Mouse (Mus musculus): ENCODE data around the gene Rhobtb3. TPM values are rescaled to one million over a fixed set of nuclear protein-coding genes. Genes with fewer than 3 reads are reported as not detected.
A peak's percentile ranks its signal among the peaks of the same experiment; 100 is the strongest.

Gene Rhobtb3
- polyA plus RNA-seq, 1 experiment, result 0.61 TPM

DNA sequence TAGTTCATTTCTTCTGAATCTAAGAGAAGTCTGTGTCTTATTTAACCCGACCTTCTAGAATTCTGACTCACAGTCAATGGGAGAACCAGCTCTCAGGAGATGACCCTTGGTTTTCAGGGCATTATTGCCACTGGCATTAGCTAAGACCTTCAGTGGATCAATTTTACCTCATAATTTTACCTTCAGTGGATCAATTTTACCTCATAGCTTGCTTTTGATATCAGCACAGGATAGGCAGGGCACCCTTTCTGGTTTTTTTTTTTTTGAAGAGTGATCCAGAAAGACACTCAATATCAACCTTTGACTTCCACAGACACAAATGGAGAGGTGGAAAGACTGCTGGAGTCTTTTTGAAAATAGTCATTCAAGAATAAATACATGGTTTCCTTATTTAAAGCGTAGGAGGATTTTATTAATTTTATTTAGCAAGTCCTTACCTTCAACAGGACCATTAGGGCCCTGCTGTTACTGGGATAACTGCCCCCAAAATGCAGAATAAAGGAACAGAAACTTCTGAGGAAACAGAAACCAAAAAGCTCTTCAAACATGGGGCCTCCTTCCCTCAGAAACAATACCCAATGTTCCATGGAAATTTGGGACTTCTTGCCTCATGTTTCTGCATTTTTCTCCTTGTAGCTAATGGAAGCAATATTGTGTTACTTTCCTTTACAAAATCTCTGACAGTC is 98.7 kb downstream of the Rhobtb3 start:
- WGBS, result 85% methylated on average over 2 of the region's 2 CpGs
- H3K27ac ChIP-seq (ENCODE audit: control insufficient read depth, insufficient read depth, low read length), result no peak overlapping the region

DNA sequence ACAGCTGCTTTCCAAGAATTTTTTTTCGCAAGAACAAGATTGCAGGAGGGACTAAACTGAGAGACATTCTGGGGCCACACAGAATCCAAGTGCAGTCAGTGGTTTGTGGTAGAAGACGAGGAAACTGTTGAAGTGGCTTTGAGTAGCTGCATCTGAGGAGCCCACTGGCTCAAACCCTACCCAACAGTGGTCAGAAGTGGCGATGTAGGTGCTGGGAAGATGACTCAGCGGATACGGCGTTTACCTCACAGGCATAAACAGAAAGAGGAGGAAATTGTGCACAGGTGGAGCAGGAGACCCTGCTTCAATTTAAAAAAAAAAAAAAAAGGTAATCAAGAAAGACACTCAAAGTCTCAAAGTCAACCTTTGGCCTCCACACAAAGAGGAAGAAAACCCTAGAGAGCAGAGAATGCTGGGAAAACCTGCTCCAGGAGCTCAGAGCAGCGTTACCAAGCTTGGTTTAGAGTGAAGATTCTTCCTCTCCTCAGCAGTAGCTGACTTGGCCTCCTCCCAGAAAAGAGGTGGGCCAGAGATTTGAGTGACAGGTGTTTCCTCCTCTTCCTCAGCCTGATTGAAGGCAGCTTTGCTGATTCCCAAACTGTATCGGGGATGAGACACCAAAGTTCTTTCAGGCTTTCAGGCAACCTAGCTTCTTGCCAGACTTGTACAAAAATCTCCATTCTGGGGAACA is 99.6 kb downstream of the Rhobtb3 start:
- Histone ChIP-seq H3K4me3 (ENCODE audit: control insufficient read depth, insufficient read depth, low read length) (no peak overlapping the region), H3K27me3 (ENCODE audit: control insufficient read depth, insufficient read depth, low read length) (no peaks in the 10 kb centered on the region), H3K27ac (ENCODE audit: control insufficient read depth, insufficient read depth, low read length) (peak overlapping the region; percentile 11; the same call in 1 of the 2 replicates), H3K36me3 (ENCODE audit: control insufficient read depth, insufficient read depth, low read length) (no peaks in the 10 kb centered on the region), H3K4me1 (replicated peaks; ENCODE audit: control insufficient read depth, insufficient read depth, low read length) (peaks cover 19% of the 10 kb centered on the region)
- TF ChIP-seq POLR2A (IDR thresholded peaks at IDR 0.05; ENCODE audit: control insufficient read depth, extremely low read depth, insufficient read depth, low read length, poor library complexity) (no peak), CTCF (IDR thresholded peaks at IDR 0.05; ENCODE audit: borderline replicate concordance, control insufficient read depth, extremely low read depth, insufficient read depth, low read length, poor library complexity) (no peak)
- no peak for DNase-seq
- WGBS, result 11% methylated on average over 8 of the region's 8 CpGs

More for the DNA sequence above, 98.7 kb downstream of the Rhobtb3 start:
- DNase-seq, result no peak
- no peak overlapping the region for H3K4me3 ChIP-seq (ENCODE audit: control insufficient read depth, insufficient read depth, low read length)
- H3K36me3 ChIP-seq (ENCODE audit: control insufficient read depth, insufficient read depth, low read length), result no peaks in the 10 kb centered on the region
- H3K27me3 ChIP-seq (ENCODE audit: control insufficient read depth, insufficient read depth, low read length), result no peaks in the 10 kb centered on the region
- H3K4me1 ChIP-seq (replicated peaks; ENCODE audit: control insufficient read depth, insufficient read depth, low read length), result peaks cover 18% of the 10 kb centered on the region
- TF ChIP-seq POLR2A (IDR thresholded peaks at IDR 0.05; ENCODE audit: control insufficient read depth, extremely low read depth, insufficient read depth, low read length, poor library complexity), result no peak
- no peak for TF ChIP-seq CTCF (IDR thresholded peaks at IDR 0.05; ENCODE audit: borderline replicate concordance, control insufficient read depth, extremely low read depth, insufficient read depth, low read length, poor library complexity)

DNA sequence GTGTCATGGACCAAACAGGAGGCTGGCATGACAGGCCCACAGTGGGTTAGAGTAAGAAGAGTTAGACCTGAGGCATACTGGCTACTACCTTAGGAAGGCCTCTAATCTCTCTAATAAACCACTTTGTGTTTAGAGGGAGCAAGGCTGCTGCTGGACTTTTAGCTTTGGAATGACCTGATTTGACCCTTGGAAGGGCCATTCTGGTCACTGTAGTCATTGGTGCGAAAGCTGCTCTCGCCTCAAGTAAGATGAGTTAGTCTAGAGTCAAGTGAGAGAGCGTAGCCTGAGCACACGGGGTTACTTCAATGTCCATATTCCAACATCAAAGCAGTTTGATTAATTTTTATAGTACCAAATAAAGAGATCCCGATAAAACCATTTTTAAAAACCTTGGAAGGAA is 100.4 kb downstream of the Rhobtb3 start:
- WGBS, result 96% methylated on average over 5 of the region's 5 CpGs
- Histone ChIP-seq H3K4me3 (ENCODE audit: control insufficient read depth, insufficient read depth, low read length) (no peak overlapping the region), H3K27me3 (ENCODE audit: control insufficient read depth, insufficient read depth, low read length) (no peaks in the 10 kb centered on the region), H3K4me1 (replicated peaks; ENCODE audit: control insufficient read depth, insufficient read depth, low read length) (peaks cover 19% of the 10 kb centered on the region), H3K27ac (ENCODE audit: control insufficient read depth, insufficient read depth, low read length) (no peak overlapping the region), H3K36me3 (ENCODE audit: control insufficient read depth, insufficient read depth, low read length) (no peaks in the 10 kb centered on the region)
- TF ChIP-seq POLR2A (IDR thresholded peaks at IDR 0.05; ENCODE audit: control insufficient read depth, extremely low read depth, insufficient read depth, low read length, poor library complexity) (no peak), CTCF (IDR thresholded peaks at IDR 0.05; ENCODE audit: borderline replicate concordance, control insufficient read depth, extremely low read depth, insufficient read depth, low read length, poor library complexity) (no peak)
- no peak for DNase-seq

DNA sequence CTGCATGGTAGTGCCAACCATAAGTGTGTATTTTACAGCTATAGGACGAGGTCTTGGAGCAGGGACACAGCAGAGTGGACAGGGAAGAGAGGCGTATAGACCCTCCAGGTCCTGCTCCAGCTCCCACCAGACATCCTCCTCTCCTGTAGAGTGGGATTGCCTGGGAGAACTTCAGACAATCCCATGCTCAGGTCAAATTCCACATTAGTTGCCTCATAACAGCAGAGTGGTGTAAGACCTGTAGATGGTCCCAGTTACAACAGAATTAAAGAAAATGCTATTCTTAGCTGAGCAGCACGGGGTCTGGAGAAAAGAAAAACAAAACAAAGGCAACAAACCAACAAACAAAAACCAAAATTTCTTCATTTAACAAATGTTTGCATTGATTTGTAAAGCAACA is 101.8 kb downstream of the Rhobtb3 start:
- TF ChIP-seq POLR2A (IDR thresholded peaks at IDR 0.05; ENCODE audit: control insufficient read depth, extremely low read depth, insufficient read depth, low read length, poor library complexity) (no peak), CTCF (IDR thresholded peaks at IDR 0.05; ENCODE audit: borderline replicate concordance, control insufficient read depth, extremely low read depth, insufficient read depth, low read length, poor library complexity) (no peak)
- no peak overlapping the region for H3K4me3 ChIP-seq (ENCODE audit: control insufficient read depth, insufficient read depth, low read length)
- no peaks in the 10 kb centered on the region for H3K36me3 ChIP-seq (ENCODE audit: control insufficient read depth, insufficient read depth, low read length)
- no peaks in the 10 kb centered on the region for H3K27me3 ChIP-seq (ENCODE audit: control insufficient read depth, insufficient read depth, low read length)
- H3K4me1 ChIP-seq (replicated peaks; ENCODE audit: control insufficient read depth, insufficient read depth, low read length), result peaks cover 19% of the 10 kb centered on the region
- no peak for DNase-seq
- no peak overlapping the region for H3K27ac ChIP-seq (ENCODE audit: control insufficient read depth, insufficient read depth, low read length)
- WGBS, result 91% methylated on average over 3 of the region's 3 CpGs

DNA sequence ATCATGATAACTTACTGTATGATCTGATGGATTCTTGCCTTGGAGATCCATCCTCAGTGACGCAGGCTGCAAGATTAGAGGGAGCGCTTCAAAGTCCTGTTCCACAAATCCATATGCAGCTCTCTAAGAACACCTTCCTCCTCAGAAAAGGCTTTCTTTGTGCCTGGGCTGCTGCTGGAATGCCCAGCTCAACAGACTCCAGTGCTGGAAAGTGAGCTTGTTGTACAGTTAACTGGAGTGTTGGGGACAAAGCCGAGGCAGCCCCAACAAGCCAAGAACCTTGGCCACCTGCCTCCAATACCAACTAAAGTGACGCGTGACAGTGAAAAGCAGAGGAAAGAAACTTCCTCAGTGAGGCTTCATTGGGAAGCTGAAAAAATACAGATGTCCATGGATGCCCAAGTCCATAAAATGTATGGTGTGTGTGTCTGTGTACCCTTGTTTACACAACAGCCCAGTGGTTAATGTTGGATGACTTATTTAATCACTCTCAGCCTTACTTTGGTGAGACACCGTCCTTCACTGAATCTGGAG is 102.9 kb downstream of the Rhobtb3 start:
- DNase-seq, result no peak
- Histone ChIP-seq H3K27me3 (ENCODE audit: control insufficient read depth, insufficient read depth, low read length) (no peaks in the 10 kb centered on the region), H3K36me3 (ENCODE audit: control insufficient read depth, insufficient read depth, low read length) (no peaks in the 10 kb centered on the region), H3K27ac (ENCODE audit: control insufficient read depth, insufficient read depth, low read length) (no peak overlapping the region), H3K4me1 (replicated peaks; ENCODE audit: control insufficient read depth, insufficient read depth, low read length) (peaks cover 19% of the 10 kb centered on the region), H3K4me3 (ENCODE audit: control insufficient read depth, insufficient read depth, low read length) (no peak overlapping the region)
- WGBS, result 67% methylated on average over 6 of the region's 6 CpGs
- no peak for TF ChIP-seq POLR2A (IDR thresholded peaks at IDR 0.05; ENCODE audit: control insufficient read depth, extremely low read depth, insufficient read depth, low read length, poor library complexity)
- TF ChIP-seq CTCF (IDR thresholded peaks at IDR 0.05; ENCODE audit: borderline replicate concordance, control insufficient read depth, extremely low read depth, insufficient read depth, low read length, poor library complexity), result no peak

DNA sequence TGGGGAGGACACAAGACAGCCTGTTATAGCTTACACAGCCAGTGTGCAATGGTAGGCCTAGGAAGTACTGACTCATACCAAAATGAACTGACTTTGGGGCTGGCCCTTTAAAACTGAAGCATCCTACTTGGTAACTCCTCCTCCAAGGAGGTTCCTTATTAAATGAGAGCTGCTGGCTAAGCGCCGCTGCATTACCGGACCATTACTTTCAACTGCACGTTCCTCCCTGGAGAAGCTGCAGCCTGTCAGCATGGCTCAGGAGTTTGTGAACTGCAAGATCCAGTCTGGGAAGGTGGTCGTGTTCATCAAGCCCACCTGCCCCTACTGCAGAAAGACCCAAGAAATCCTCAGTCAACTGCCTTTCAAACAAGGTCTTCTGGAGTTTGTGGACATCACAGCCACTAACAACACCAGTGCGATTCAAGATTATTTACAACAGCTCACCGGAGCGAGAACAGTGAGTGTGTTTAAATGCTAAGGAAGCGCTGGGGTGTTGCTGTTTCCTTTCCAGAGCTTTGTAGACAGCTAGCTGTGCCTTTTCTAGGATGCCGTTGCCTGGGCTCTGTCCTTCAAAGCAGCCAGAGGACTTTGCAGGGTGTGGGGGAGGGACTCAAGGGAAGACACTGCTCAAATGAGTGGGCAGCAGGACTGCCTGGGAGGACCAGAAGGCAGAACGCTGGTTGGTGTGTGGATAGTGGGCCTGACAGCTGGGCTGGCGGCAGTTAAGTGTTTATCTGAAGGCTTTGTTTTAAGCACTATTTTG is 103.8 kb downstream of the Rhobtb3 start, which contains the start of gene Glrx:
Gene Glrx, plus strand, starts transcription at position 150 of the 763 bp plus-strand sequence.
- Histone ChIP-seq H3K4me1 (replicated peaks; ENCODE audit: control insufficient read depth, insufficient read depth, low read length) (peaks cover 19% of the 10 kb centered on the region), H3K27me3 (ENCODE audit: control insufficient read depth, insufficient read depth, low read length) (no peaks in the 10 kb centered on the region), H3K4me3 (ENCODE audit: control insufficient read depth, insufficient read depth, low read length) (peak within 1 kb of the TSS; percentile 54), H3K27ac (ENCODE audit: control insufficient read depth, insufficient read depth, low read length) (no peak within 1 kb of the TSS; the same call in 1 of the 2 replicates), H3K36me3 (ENCODE audit: control insufficient read depth, insufficient read depth, low read length) (no peaks in the 10 kb centered on the region)
- WGBS, result 1% methylated on average over 12 of the region's 12 CpGs
- peak; percentile 30 for DNase-seq
- no peak for TF ChIP-seq CTCF (IDR thresholded peaks at IDR 0.05; ENCODE audit: borderline replicate concordance, control insufficient read depth, extremely low read depth, insufficient read depth, low read length, poor library complexity)
- no peak for TF ChIP-seq POLR2A (IDR thresholded peaks at IDR 0.05; ENCODE audit: control insufficient read depth, extremely low read depth, insufficient read depth, low read length, poor library complexity)

All from thymus, adult 2 months (tissue).